Mouse (Mus musculus): ENCODE data around the gene Hspb6. TPM values are rescaled to one million over a fixed set of nuclear protein-coding genes. Genes with fewer than 3 reads are reported as not detected.
A peak's percentile ranks its signal among the peaks of the same experiment; 100 is the strongest.

Hspb6 gene
- polyA plus RNA-seq (2016; fragmentation: Nextera tagmentation; extraction: Ambion mirVana) = 5.8 and 6.2 TPM in 2 replicates

DNA sequence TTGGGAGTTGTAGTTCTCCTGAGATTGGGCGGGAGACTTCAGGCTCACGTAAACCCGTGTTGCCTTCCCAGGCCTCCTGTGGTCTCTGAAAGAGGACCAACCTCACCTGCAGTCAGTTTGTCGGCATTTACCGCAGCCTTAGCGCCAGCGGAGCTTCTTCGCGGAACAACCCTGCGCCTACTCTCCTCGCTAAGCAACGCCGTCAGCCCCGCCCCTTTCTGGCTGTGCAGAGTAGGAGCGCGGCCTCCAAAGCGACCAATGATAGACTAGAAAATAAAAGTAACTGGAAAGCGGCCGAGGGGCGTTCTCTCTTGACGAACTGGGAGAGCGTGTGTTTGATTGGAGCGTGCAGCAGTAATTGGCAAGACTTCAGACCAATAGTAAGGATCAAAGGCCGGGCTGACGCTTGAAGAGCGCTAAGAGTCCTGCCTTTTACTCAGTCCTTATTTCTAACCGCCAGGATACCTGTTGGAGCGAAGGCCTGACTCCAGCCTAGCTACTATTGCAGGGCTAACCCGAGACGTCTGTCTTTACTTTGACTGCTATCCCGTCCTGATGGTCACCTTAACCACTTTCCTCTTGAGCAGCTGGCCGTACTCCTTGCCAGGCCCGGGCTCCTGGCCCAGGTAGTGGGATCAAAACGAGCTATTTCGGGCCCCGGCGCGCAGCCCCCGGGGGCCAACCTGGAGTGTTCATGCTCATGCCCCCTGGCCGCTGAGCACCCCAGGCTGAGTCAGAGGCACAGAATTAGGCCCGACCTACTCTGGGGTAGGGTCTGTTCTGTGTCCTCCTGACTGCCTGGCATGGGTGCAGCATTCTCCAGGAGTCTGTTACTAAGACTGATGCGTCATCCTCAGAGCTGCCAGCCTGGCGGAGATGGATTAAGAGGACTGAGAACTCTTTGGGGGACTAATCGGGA lies at the start of gene Hspb6, which contains the start of gene Proser3:
Gene Hspb6 (plus strand): TSS at position 77 of the 919 bp plus-strand sequence.
Gene Proser3 (minus strand): TSS at position 198 of the 919 bp plus-strand sequence.
- Histone ChIP-seq H3K27me3 (peaks cover 10% of the 10 kb centered on the region; the same call in 1 of the 2 replicates), H3K9me3 (no peaks in the 10 kb centered on the region), H3K36me3 (peaks cover 49% of the 10 kb centered on the region), H3K4me3 (peak within 1 kb of the TSS; percentile 70), H3K4me2 (replicated peaks) (peak within 1 kb of the TSS; percentile 89), H3K9ac (replicated peaks) (peak within 1 kb of the TSS; percentile 61), H3K4me1 (peaks cover 16% of the 10 kb centered on the region), H3K27ac (replicated peaks) (peak within 1 kb of the TSS; percentile 91)
- ATAC-seq (ENCODE audit: low FRiP score, low read depth) = peak; percentile 96
- WGBS = 2% methylated on average over 44 of the region's 44 CpGs

DNA sequence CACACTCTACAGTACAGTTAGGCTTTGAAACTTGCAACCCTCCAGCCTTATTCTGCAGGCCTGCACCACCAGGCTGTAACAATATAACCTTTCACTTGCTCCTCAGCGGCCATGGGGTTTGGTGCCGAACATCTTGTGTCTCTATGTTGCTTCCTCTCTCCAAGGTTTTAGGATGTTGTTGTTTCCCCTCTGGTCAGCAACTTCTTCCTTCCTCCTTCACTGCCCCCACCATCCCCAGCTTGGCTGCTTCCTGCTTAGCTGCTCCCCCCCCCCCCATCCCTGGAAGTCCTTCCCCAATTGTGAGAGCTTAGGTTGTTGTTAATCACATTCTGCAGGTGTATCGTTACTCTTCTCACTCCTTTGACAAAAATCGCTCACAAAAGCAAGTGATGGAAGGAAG lies 43.9 kb upstream of the Hspb6 start:
- no peak for ATAC-seq (ENCODE audit: low FRiP score, low read depth)
- H3K4me3 ChIP-seq = no peak overlapping the region
- no peaks in the 10 kb centered on the region for H3K4me1 ChIP-seq
- 75% methylated on average over 4 of the region's 4 CpGs for WGBS
- no peak overlapping the region for H3K27ac ChIP-seq (replicated peaks)
- H3K4me2 ChIP-seq (replicated peaks) = no peak overlapping the region
- no peaks in the 10 kb centered on the region for H3K36me3 ChIP-seq
- no peaks in the 10 kb centered on the region for H3K27me3 ChIP-seq
- H3K9me3 ChIP-seq = no peaks in the 10 kb centered on the region
- no peak overlapping the region for H3K9ac ChIP-seq (replicated peaks)

DNA sequence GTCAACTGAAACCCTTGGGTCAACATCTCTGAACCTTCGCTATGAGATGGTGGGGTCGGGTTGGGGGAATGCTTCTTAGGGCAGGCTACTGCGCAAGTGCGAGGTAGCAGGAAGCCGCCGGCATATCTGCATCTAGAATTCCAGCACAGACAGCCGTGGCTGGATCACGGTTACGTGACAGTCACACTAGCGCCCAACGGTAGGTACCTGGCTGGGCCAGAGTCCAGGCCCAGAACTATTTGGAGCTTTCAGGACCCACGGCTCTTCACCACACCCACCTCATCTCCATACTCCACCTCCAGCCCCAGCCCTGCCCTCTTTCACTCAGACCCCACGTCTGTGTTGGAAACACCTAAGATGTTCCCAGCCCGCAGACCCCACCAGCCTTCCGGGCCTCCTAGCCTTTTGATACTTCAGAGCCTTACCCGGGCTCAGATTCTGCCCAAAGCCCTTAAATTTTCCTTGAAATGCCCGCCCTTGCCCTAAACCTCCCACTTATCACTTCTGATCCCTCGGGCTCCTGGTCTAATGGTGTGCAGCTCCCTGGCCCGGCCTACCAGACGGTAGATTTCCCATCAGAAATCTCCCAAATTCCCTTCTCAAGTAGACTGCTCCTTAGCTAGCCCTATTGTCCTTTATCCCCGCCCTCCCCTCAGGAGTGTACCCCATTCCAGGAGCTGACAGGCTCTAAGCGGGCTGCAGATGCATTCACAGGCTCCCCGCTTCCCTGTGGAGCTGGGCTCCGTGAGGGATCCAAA lies 36.8 kb upstream of the Hspb6 start:
- Histone ChIP-seq H3K9me3 (no peaks in the 10 kb centered on the region), H3K4me3 (no peak overlapping the region), H3K27me3 (peaks cover 11% of the 10 kb centered on the region), H3K4me2 (replicated peaks) (no peak overlapping the region), H3K9ac (replicated peaks) (no peak overlapping the region), H3K27ac (replicated peaks) (no peak overlapping the region), H3K4me1 (no peaks in the 10 kb centered on the region), H3K36me3 (no peaks in the 10 kb centered on the region)
- ATAC-seq (ENCODE audit: low FRiP score, low read depth) = no peak
- WGBS = 60% methylated on average over 24 of the region's 24 CpGs

DNA sequence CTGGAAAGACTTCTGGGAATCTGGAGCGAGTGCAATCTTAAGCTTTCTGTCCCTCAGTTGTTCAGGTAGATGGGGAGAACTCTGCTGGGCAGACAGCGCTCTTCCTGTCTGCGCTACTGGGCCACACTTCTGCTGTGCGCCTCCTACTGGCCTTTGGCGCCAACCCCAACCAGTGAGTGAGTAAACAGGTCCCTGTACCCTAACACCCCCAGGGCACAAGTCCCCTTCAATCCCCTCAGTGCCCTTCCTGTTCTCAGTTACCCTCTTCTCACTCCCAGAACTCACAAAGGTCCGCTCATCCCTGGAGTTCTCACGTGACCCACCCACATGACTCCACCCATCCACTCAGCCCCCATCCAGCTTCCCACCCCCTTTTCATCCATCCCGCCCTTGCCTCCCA lies 33.7 kb upstream of the Hspb6 start:
- H3K27me3 ChIP-seq = peaks cover 11% of the 10 kb centered on the region
- no peak overlapping the region for H3K4me2 ChIP-seq (replicated peaks)
- H3K4me3 ChIP-seq = no peak overlapping the region
- ATAC-seq (ENCODE audit: low FRiP score, low read depth) = no peak
- H3K36me3 ChIP-seq = peaks cover 13% of the 10 kb centered on the region
- no peaks in the 10 kb centered on the region for H3K9me3 ChIP-seq
- 0 out of 2 replicates have a peak, but pooled peaks cover 4% of the 10 kb centered on the region for H3K4me1 ChIP-seq
- H3K27ac ChIP-seq (replicated peaks) = no peak overlapping the region
- WGBS = 45% methylated on average over 8 of the region's 8 CpGs
- no peak overlapping the region for H3K9ac ChIP-seq (replicated peaks)

DNA sequence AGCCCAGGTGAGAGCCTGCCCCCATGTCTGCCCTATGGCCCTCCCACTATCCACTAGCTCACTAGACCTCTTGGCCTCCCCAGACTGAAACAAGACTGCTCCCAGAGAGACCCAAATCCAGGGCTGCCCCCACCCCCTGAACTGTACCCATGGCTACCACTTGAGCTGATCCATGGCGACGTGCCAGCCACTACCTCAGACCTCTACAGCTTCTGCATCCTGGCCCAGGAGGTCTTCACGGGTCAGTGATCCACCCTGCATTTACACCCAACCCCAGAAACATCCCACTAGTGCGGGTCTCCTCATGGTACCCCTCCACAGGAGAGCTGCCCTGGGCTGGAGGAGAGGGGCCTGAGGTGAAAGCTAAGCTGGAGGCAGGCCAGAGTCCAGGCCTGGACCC lies 31.6 kb upstream of the Hspb6 start:
- H3K36me3 ChIP-seq = peaks cover 34% of the 10 kb centered on the region
- ATAC-seq (ENCODE audit: low FRiP score, low read depth) = no peak
- H3K4me2 ChIP-seq (replicated peaks) = no peak overlapping the region
- WGBS = 55% methylated on average over 4 of the region's 4 CpGs
- no peak overlapping the region; the same call in 1 of the 2 replicates for H3K27ac ChIP-seq (replicated peaks)
- no peaks in the 10 kb centered on the region for H3K9me3 ChIP-seq
- H3K4me3 ChIP-seq = no peak overlapping the region
- H3K9ac ChIP-seq (replicated peaks) = no peak overlapping the region
- H3K4me1 ChIP-seq = 0 out of 2 replicates have a peak, but pooled peaks cover 4% of the 10 kb centered on the region
- peaks cover 11% of the 10 kb centered on the region for H3K27me3 ChIP-seq

DNA sequence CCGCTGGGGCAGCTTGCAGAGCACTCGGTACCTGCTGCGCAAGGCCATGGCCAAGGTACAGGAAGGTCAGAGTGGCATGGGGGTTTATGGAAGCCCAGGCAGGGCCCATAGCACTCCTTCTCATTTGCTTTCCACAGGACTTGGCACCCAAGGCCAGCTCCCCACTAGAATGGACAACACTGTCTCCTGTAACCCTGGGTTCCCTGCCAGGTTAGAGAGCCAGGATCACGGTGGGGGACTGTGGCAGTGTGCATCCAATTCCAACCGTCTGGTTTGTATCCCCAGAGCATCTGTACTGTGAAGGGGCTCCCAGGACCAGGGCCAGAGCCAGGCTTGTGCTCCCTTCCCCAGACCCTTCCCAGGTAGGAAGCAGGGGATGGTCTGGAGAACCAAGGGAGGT lies 31.1 kb upstream of the Hspb6 start:
- Histone ChIP-seq H3K4me1 (peaks cover 4% of the 10 kb centered on the region; the same call in 1 of the 2 replicates), H3K27ac (replicated peaks) (peak overlapping the region; percentile 42), H3K4me3 (no peak overlapping the region), H3K36me3 (peaks cover 39% of the 10 kb centered on the region), H3K9ac (replicated peaks) (no peak overlapping the region), H3K4me2 (replicated peaks) (no peak overlapping the region), H3K9me3 (no peaks in the 10 kb centered on the region), H3K27me3 (peaks cover 11% of the 10 kb centered on the region)
- 81% methylated on average over 5 of the region's 5 CpGs for WGBS
- no peak for ATAC-seq (ENCODE audit: low FRiP score, low read depth)

DNA sequence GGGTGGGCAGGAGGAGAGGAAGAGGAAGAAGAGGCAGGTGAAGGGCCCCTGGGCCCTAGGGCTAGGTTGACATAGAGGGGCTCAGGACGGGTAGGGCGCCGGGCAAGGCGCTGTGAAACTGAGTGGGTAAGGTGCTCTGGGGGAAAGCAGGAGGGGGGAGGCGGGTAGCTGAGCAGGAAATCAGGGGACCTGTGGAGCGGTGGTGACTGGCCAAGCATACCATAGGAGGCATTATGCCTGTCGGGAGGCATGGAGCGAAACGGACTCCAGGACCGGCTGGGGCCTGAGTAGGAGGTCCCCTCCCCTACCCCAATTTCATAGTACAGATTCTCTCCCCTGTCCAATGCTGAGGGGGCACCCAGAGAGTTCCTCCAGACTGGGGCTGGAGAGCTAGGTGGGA lies 29.1 kb upstream of the Hspb6 start:
- no peak overlapping the region for H3K9ac ChIP-seq (replicated peaks)
- no peak overlapping the region for H3K4me3 ChIP-seq
- H3K4me1 ChIP-seq = peaks cover 14% of the 10 kb centered on the region; the same call in 1 of the 2 replicates
- H3K27ac ChIP-seq (replicated peaks) = no peak overlapping the region
- H3K36me3 ChIP-seq = peaks cover 59% of the 10 kb centered on the region
- H3K9me3 ChIP-seq = no peaks in the 10 kb centered on the region
- no peak for ATAC-seq (ENCODE audit: low FRiP score, low read depth)
- WGBS = 90% methylated on average over 10 of the region's 10 CpGs
- H3K27me3 ChIP-seq = peaks cover 11% of the 10 kb centered on the region
- no peak overlapping the region for H3K4me2 ChIP-seq (replicated peaks)

DNA sequence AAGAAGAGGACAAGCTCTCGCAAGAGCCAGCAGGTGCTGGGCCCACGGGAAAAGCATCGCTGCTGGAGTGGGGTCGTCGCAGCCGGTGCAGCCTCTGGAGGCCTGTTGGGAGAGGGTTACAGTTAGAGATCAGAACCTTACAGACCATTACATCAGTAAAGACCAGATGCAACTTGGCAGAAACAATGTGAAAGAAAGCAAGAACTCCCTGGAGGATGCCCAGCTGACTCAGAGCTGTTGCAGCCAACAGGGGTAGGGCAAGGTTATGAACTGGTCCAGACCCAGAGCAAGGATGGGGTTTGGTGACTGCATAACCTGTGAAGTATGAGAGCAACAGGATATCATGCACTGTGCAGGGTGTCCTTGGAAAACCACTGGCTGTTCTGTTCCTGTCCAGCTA lies 27.5 kb upstream of the Hspb6 start:
- H3K9me3 ChIP-seq = no peaks in the 10 kb centered on the region
- H3K36me3 ChIP-seq = peaks cover 75% of the 10 kb centered on the region
- H3K27me3 ChIP-seq = no peaks in the 10 kb centered on the region
- ATAC-seq (ENCODE audit: low FRiP score, low read depth) = no peak
- peaks cover 14% of the 10 kb centered on the region; the same call in 1 of the 2 replicates for H3K4me1 ChIP-seq
- no peak overlapping the region for H3K4me3 ChIP-seq
- no peak overlapping the region for H3K4me2 ChIP-seq (replicated peaks)
- WGBS = 82% methylated on average over 6 of the region's 6 CpGs
- H3K9ac ChIP-seq (replicated peaks) = 0 out of 2 replicates have a peak overlapping the region, but pooled peaks have one; percentile 6
- no peak overlapping the region for H3K27ac ChIP-seq (replicated peaks)

DNA sequence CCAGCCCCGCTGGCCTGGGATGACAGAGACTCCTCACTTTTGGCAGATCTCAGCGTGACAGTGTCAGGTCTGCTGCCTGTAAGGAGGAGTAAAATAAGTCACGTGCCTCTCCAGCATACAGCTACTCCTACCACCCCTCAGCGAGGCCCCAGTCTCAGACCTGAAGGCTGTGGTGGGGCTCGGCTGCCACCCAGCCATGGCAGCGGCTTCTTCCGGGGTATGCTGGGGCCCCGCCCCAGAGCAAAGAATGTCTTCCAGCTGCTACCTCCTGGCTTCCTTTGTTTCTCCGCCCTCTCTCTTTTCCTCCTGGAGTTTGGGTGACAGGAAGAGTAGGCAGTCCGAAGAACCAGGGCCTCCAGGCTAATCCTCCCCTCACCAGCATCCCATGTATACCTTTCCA lies 26.0 kb upstream of the Hspb6 start:
- peaks cover 90% of the 10 kb centered on the region for H3K36me3 ChIP-seq
- H3K9me3 ChIP-seq = no peaks in the 10 kb centered on the region
- WGBS = 31% methylated on average over 10 of the region's 10 CpGs
- no peak overlapping the region for H3K4me2 ChIP-seq (replicated peaks)
- no peak overlapping the region for H3K27ac ChIP-seq (replicated peaks)
- ATAC-seq (ENCODE audit: low FRiP score, low read depth) = no peak
- H3K9ac ChIP-seq (replicated peaks) = no peak overlapping the region
- H3K4me3 ChIP-seq = no peak overlapping the region
- H3K4me1 ChIP-seq = peaks cover 10% of the 10 kb centered on the region; the same call in 1 of the 2 replicates
- no peaks in the 10 kb centered on the region for H3K27me3 ChIP-seq

DNA sequence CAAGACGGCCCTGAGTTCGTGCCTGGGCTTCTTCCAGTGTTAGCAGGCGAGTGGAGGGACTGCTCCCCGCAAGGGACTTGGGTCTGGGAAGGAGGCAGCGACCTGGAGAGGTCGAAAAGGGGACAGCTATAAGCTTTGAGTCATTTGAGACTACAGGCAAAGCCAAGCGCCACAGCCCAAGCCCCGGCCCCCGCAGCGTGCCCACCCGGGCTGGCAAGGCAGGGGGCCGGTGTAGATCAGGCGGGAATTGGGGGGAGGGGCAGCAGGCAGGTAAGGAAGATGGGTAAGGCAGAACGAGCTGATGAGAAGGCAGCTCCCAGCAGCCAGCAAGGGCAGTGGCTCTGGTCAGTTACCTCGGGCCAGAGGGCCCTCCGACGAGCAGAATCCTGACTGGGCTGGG lies 25.6 kb upstream of the Hspb6 start:
- Histone ChIP-seq H3K9me3 (no peaks in the 10 kb centered on the region), H3K4me1 (peaks cover 14% of the 10 kb centered on the region), H3K4me2 (replicated peaks) (no peak overlapping the region), H3K9ac (replicated peaks) (0 out of 2 replicates have a peak overlapping the region, but pooled peaks have one; percentile 24), H3K4me3 (no peak overlapping the region), H3K36me3 (peaks cover 94% of the 10 kb centered on the region), H3K27ac (replicated peaks) (no peak overlapping the region), H3K27me3 (no peaks in the 10 kb centered on the region)
- no peak for ATAC-seq (ENCODE audit: low FRiP score, low read depth)
- WGBS = 21% methylated on average over 17 of the region's 17 CpGs

DNA sequence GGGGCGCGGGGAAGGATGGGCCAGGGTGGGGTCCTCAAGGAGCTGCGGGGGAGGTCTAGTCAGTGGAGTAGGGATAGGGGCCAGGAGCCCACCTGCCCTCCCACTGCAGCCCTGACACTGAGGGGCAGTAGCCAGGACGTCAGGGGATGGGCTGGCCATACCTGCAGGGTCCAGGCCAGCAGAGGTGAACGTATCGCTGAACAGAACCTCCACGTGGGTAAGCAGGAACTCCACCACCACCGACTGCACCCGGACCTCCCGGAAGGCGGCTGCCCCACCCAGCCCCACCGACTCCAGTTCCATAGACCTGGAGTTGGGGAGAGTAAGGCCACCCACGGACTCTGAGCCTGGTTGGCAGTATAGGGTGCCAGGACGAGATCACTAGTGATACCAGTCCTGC lies 25.0 kb upstream of the Hspb6 start:
- H3K27ac ChIP-seq (replicated peaks) = no peak overlapping the region
- H3K9ac ChIP-seq (replicated peaks) = peak overlapping the region; percentile 24; the same call in 1 of the 2 replicates
- ATAC-seq (ENCODE audit: low FRiP score, low read depth) = no peak
- H3K27me3 ChIP-seq = no peaks in the 10 kb centered on the region
- H3K4me3 ChIP-seq = no peak overlapping the region
- H3K9me3 ChIP-seq = no peaks in the 10 kb centered on the region
- H3K4me2 ChIP-seq (replicated peaks) = no peak overlapping the region
- WGBS = 90% methylated on average over 14 of the region's 14 CpGs
- peaks cover 100% of the 10 kb centered on the region for H3K36me3 ChIP-seq
- peaks cover 19% of the 10 kb centered on the region for H3K4me1 ChIP-seq

All from midbrain, embryonic 12.5 days (tissue).